Comparison of ENCODE assay signal across 8 mouse cellular contexts in genomic region chr15:31224806-31225642, GRCm38 (mm10). TPM values are rescaled to one million over a fixed set of nuclear protein-coding genes. Genes with fewer than 3 reads are reported as not detected.
A peak's percentile ranks its signal among the peaks of the same experiment; 100 is the strongest.
DNase-seq lines count a peak whose midpoint lies in the region; ATAC-seq lines count a peak whose summit lies in the region.

No protein-coding gene starts in this region.

- DNase-seq in 3134 (ENCODE audit: extremely low read depth, insufficient read length, low spot score) = peak; percentile 48
- DNase-seq in CD4-positive, CD25-positive, alpha-beta regulatory T cell, adult 2 months (ENCODE audit: low read depth, low spot score) = peak; percentile 34
- no peak for DNase-seq in embryonic facial prominence, embryonic 11.5 days (ENCODE audit: low spot score)
- DNase-seq in right cerebral cortex, postnatal 36 days (ENCODE audit: low spot score in 2 of 2) = no peak
- no peak for DNase-seq in gastrocnemius, adult 18-20 months (ENCODE audit: low spot score)

- no peak for ATAC-seq in embryonic facial prominence, embryonic 11.5 days (replicated peaks; ENCODE audit: insufficient number of reproducible peaks, low FRiP score, low TSS enrichment, low read depth)
- ATAC-seq in hindbrain, embryonic 16.5 days = no peak
- ATAC-seq in liver, embryonic 16.5 days (ENCODE audit: low read depth) = no peak
- ATAC-seq in neural tube, embryonic 14.5 days (ENCODE audit: low read depth) = no peak

- H3K27me3 ChIP-seq in embryonic facial prominence, embryonic 11.5 days (ENCODE audit: control insufficient read depth, insufficient read depth, low read length) = no peaks in the 10 kb centered on the region
- H3K27me3 ChIP-seq in hindbrain, embryonic 16.5 days (replicated peaks; ENCODE audit: control insufficient read depth, insufficient read depth, low read length) = no peaks in the 10 kb centered on the region
- no peaks in the 10 kb centered on the region for H3K27me3 ChIP-seq in liver, embryonic 16.5 days (ENCODE audit: control insufficient read depth, insufficient read depth, low read depth, low read length)
- no peaks in the 10 kb centered on the region for H3K27me3 ChIP-seq in neural tube, embryonic 14.5 days (ENCODE audit: control insufficient read depth, insufficient read depth, low read length)

- H3K4me3 ChIP-seq in embryonic facial prominence, embryonic 11.5 days (ENCODE audit: low read depth, low read length) = peak overlapping the region; percentile 66
- peak overlapping the region; percentile 85 for H3K4me3 ChIP-seq in hindbrain, embryonic 16.5 days (ENCODE audit: low read length)
- H3K4me3 ChIP-seq in liver, embryonic 16.5 days (ENCODE audit: low read depth, low read length) = peak overlapping the region; percentile 84
- peak overlapping the region; percentile 73 for H3K4me3 ChIP-seq in neural tube, embryonic 14.5 days (ENCODE audit: low read depth, low read length)

- no peaks in the 10 kb centered on the region for H3K9me3 ChIP-seq in embryonic facial prominence, embryonic 11.5 days (replicated peaks; ENCODE audit: control insufficient read depth, low read length)
- H3K9me3 ChIP-seq in hindbrain, embryonic 16.5 days (ENCODE audit: control insufficient read depth, low read length) = no peaks in the 10 kb centered on the region
- no peaks in the 10 kb centered on the region for H3K9me3 ChIP-seq in liver, embryonic 16.5 days (replicated peaks; ENCODE audit: control insufficient read depth, low read length)
- no peaks in the 10 kb centered on the region for H3K9me3 ChIP-seq in neural tube, embryonic 14.5 days (ENCODE audit: control insufficient read depth, low read length)

- no peaks in the 10 kb centered on the region for H3K4me1 ChIP-seq in embryonic facial prominence, embryonic 11.5 days (ENCODE audit: control insufficient read depth, insufficient read depth, low read length)
- H3K4me1 ChIP-seq in hindbrain, embryonic 16.5 days (ENCODE audit: control insufficient read depth, insufficient read depth, low read depth, low read length) = peaks cover 11% of the 10 kb centered on the region
- H3K4me1 ChIP-seq in liver, embryonic 16.5 days (ENCODE audit: control insufficient read depth, low read depth, low read length) = peaks cover 6% of the 10 kb centered on the region
- H3K4me1 ChIP-seq in neural tube, embryonic 14.5 days (ENCODE audit: control insufficient read depth, insufficient read depth, low read length) = no peaks in the 10 kb centered on the region; the same call in none of the 2 replicates

- WGBS in embryonic facial prominence, embryonic 11.5 days = 42% methylated on average over 13 of the region's 13 CpGs
- WGBS in hindbrain, embryonic 16.5 days = 37% methylated on average over 13 of the region's 13 CpGs
- WGBS in liver, embryonic 16.5 days (ENCODE audit: insufficient replicate concordance) = 22% methylated on average over 13 of the region's 13 CpGs
- 34% methylated on average over 13 of the region's 13 CpGs for WGBS in neural tube, embryonic 14.5 days

- no peak overlapping the region for H3K27ac ChIP-seq in embryonic facial prominence, embryonic 11.5 days (replicated peaks; ENCODE audit: low read depth, low read length)
- H3K27ac ChIP-seq in hindbrain, embryonic 16.5 days (ENCODE audit: low read depth, low read length) = peak overlapping the region; percentile 85
- peak overlapping the region; percentile 67 for H3K27ac ChIP-seq in liver, embryonic 16.5 days (ENCODE audit: low read length)
- H3K27ac ChIP-seq in neural tube, embryonic 14.5 days (ENCODE audit: low read depth, low read length) = no peak overlapping the region; the same call in 1 of the 2 replicates

- H3K4me2 ChIP-seq in embryonic facial prominence, embryonic 11.5 days (ENCODE audit: low read depth, low read length) = peak overlapping the region; percentile 64
- H3K4me2 ChIP-seq in hindbrain, embryonic 16.5 days (ENCODE audit: low read length) = peak overlapping the region; percentile 89
- H3K4me2 ChIP-seq in liver, embryonic 16.5 days (ENCODE audit: low read depth, low read length) = peak overlapping the region; percentile 91
- peak overlapping the region; percentile 75 for H3K4me2 ChIP-seq in neural tube, embryonic 14.5 days (ENCODE audit: low read depth, low read length)

- H3K9ac ChIP-seq in embryonic facial prominence, embryonic 11.5 days (replicated peaks; ENCODE audit: low read length) = peak overlapping the region; percentile 79
- peak overlapping the region; percentile 94 for H3K9ac ChIP-seq in hindbrain, embryonic 16.5 days (ENCODE audit: low read depth, low read length)
- peak overlapping the region; percentile 91 for H3K9ac ChIP-seq in liver, embryonic 16.5 days (ENCODE audit: low read depth, low read length)
- peak overlapping the region; percentile 82 for H3K9ac ChIP-seq in neural tube, embryonic 14.5 days (replicated peaks; ENCODE audit: low read depth, low read length)

- H3K36me3 ChIP-seq in embryonic facial prominence, embryonic 11.5 days (replicated peaks; ENCODE audit: control insufficient read depth, insufficient read depth, low read depth, low read length) = no peaks in the 10 kb centered on the region
- H3K36me3 ChIP-seq in hindbrain, embryonic 16.5 days (ENCODE audit: control insufficient read depth, insufficient read depth, low read length) = no peaks in the 10 kb centered on the region
- H3K36me3 ChIP-seq in liver, embryonic 16.5 days (ENCODE audit: control insufficient read depth, insufficient read depth) = no peaks in the 10 kb centered on the region
- H3K36me3 ChIP-seq in neural tube, embryonic 14.5 days (ENCODE audit: control insufficient read depth, insufficient read depth, low read length) = no peaks in the 10 kb centered on the region

RNA-seq across cellular contexts. Expression of gene Dap, which starts 0.9 kb away (rescaled TPM):
- polyA plus RNA-seq in embryonic facial prominence, embryonic 11.5 days (2014; fragmentation: Nextera tagmentation; extraction: Ambion mirVana) = 56.2 and 61.4 TPM in 2 replicates
- polyA plus RNA-seq in hindbrain, embryonic 16.5 days (2015; fragmentation: Nextera tagmentation; extraction: Ambion mirVana) = 20.9 and 24.8 TPM in 2 replicates
- 48.4 and 54.2 TPM in 2 replicates for polyA plus RNA-seq in liver, embryonic 16.5 days (2015; fragmentation: Nextera tagmentation; extraction: Ambion mirVana)
- polyA plus RNA-seq in neural tube, embryonic 14.5 days (2014; fragmentation: Nextera tagmentation; extraction: Ambion mirVana) = 23.0 and 30.5 TPM in 2 replicates
- total RNA-seq in gastrocnemius, adult 18-20 months (2021) = 1 to 10 TPM; 8.5 to 8.9 TPM

Comparison
In these comparisons a context has a peak if more than half of its experiments do, and no peak if none do; other contexts are left out.
1. DNase-seq: peak in 3134 (single experiment) and CD4-positive, CD25-positive, alpha-beta regulatory T cell, adult 2 months (single experiment); none in embryonic facial prominence, embryonic 11.5 days (single experiment), right cerebral cortex, postnatal 36 days (0 of 2) and gastrocnemius, adult 18-20 months (single experiment).
2. H3K27ac ChIP-seq: peak in hindbrain, embryonic 16.5 days (single experiment) and liver, embryonic 16.5 days (single experiment); none in embryonic facial prominence, embryonic 11.5 days (single experiment) and neural tube, embryonic 14.5 days (single experiment).
3. Peak in every context shown above with its lines, with median percentiles within 50 percentile points of each other: H3K4me2 ChIP-seq, H3K4me3 ChIP-seq and H3K9ac ChIP-seq.